Mouse (Mus musculus): ENCODE results near the gene Ddx5. TPM values are rescaled to one million over a fixed set of nuclear protein-coding genes. Genes with fewer than 3 reads are reported as not detected.

Gene Ddx5
- 572 TPM for polyA plus RNA-seq (2014; fragmentation: Illumina TruSeq; extraction: RNeasy Lipid Tissue Mini Kit (QIAGEN cat#74804); ENCODE audit: low read depth, low replicate concordance)

DNA sequence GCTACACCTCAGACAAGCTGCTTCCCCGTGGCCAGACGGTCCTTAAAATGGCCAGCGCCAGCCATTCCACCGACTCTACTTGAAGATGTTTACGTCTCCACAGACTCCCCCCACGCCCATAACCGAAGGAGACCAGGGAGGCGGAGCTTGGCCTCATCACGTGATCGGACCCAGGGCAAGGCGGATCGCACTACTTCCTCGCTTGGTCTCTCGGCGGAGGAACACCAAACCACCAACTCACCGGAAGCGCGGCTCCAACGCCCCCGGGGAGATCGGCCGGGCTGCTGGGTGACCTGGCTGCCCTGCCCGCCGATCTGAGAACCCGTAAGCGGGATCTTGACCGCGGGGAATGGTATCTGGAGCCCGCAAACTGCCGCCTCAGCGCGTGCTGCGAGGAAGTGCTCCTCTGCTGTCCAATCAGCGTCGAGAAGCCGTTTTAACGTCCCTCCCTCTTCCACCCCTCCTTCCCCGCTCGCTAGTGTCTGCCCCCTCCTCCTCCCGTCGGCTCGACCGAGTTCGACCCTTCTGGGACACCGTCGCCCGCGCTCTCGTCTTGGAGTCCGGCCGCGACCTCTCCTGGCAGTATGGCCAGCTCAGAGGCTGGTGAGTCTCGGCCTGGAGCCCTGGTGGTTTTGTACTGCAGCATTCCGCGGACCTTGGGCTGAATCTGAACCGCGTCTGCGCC lies at the start of gene Ddx5, which contains the start of gene Cep95:
TSS of gene Ddx5 (minus strand) at position 411 of the 685 bp plus-strand sequence.
TSS of gene Cep95 (plus strand) at position 478 of the 685 bp plus-strand sequence.

GRCm38 (mm10) chr11:106779388-106780088 lies 9.4 kb downstream of the Ddx5 start, which contains the start of gene Polg2:
Gene Polg2 (minus strand): TSS chr11:106779537.

GRCm38 (mm10) chr11:106751039-106752018 lies 37.7 kb downstream of the Ddx5 start, which contains the start of gene Milr1:
Gene Milr1 (plus strand): TSS chr11:106751226.

DNA sequence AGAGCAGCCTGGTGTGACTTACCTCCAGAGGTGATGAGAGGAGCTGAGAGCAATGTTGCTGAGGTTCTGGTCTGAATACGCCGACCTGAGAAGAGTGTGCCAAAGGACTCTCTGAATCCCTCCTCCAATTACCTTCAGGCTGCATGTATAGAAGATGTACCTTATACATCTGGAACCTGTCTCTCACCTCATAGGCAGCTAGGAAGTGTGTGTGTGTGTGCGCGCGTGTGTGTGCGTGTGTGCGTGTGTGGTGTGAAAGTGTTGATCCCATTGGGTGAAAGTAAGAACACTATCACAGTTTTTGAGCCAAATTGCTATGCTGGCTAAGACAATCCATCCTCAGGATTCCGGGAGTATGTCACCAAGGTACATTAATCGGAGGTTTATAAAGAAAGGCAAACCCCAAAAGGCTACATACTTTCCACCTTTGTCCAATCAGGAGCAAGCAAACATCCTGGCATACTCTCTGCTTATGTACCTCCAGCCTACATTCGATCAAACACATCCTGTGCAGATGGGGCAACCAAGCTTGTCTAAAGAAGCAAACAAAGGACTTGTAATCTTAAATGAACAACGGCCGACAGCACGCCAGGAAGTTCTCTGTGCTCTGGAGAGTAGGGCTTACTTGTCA lies 38.7 kb downstream of the Ddx5 start, which contains the start of gene Pecam1:
TSS of gene Pecam1 (minus strand) at position 508 of the 631 bp plus-strand sequence.

Other genes starting within 250 kb of the Ddx5 start
- gene Tex2, start 175.8 kb downstream of the Ddx5 start, polyA plus RNA-seq (2014; fragmentation: Illumina TruSeq; extraction: RNeasy Lipid Tissue Mini Kit (QIAGEN cat#74804); ENCODE audit: low read depth, low replicate concordance) = 31.0 TPM
- 116 TPM for gene Pecam1, start 38.6 kb downstream of the Ddx5 start, polyA plus RNA-seq (2014; fragmentation: Illumina TruSeq; extraction: RNeasy Lipid Tissue Mini Kit (QIAGEN cat#74804); ENCODE audit: low read depth, low replicate concordance)
- 0.65 TPM for gene Milr1, start 38.0 kb downstream of the Ddx5 start, polyA plus RNA-seq (2014; fragmentation: Illumina TruSeq; extraction: RNeasy Lipid Tissue Mini Kit (QIAGEN cat#74804); ENCODE audit: low read depth, low replicate concordance)
- gene Polg2, start 9.6 kb downstream of the Ddx5 start, polyA plus RNA-seq (2014; fragmentation: Illumina TruSeq; extraction: RNeasy Lipid Tissue Mini Kit (QIAGEN cat#74804); ENCODE audit: low read depth, low replicate concordance) = 7.7 TPM
- gene Cep95, start 67 bp upstream of the Ddx5 start, polyA plus RNA-seq (2014; fragmentation: Illumina TruSeq; extraction: RNeasy Lipid Tissue Mini Kit (QIAGEN cat#74804); ENCODE audit: low read depth, low replicate concordance) = 10.1 TPM
- gene Smurf2, start 131.5 kb upstream of the Ddx5 start, polyA plus RNA-seq (2014; fragmentation: Illumina TruSeq; extraction: RNeasy Lipid Tissue Mini Kit (QIAGEN cat#74804); ENCODE audit: low read depth, low replicate concordance) = 28.0 TPM
- 49.4 TPM for gene Kpna2, start 210.4 kb upstream of the Ddx5 start, polyA plus RNA-seq (2014; fragmentation: Illumina TruSeq; extraction: RNeasy Lipid Tissue Mini Kit (QIAGEN cat#74804); ENCODE audit: low read depth, low replicate concordance)
- 1.9 TPM for gene 1810010H24Rik, start 236.5 kb upstream of the Ddx5 start, polyA plus RNA-seq (2014; fragmentation: Illumina TruSeq; extraction: RNeasy Lipid Tissue Mini Kit (QIAGEN cat#74804); ENCODE audit: low read depth, low replicate concordance)